Mouse (Mus musculus) natural killer cell, adult 2 months (primary cell): ENCODE data around the gene 4931428F04Rik.
"Not testable (repeated sequence)": the region's sequence is repeated elsewhere in the genome, so short reads cannot be mapped to it uniquely, and the experiment has no call there.

Experiments used
- DNase-seq, 2 experiments: peaks; one replicate each; pipeline ENCODE4 v3.0.0; 2022; ENCODE audit warnings: low spot score in 2 of 2

The 4931428F04Rik gene

GRCm38 (mm10) chr8:105307670-105308069 is 18.0 kb upstream of the 4931428F04Rik start:
- no peak for DNase-seq

GRCm38 (mm10) chr8:105306146-105306691 is 16.6 kb upstream of the 4931428F04Rik start:
- no peak for DNase-seq

GRCm38 (mm10) chr8:105305211-105306145 is 15.8 kb upstream of the 4931428F04Rik start, which contains the start of gene Elmo3:
TSS of gene Elmo3 (plus strand) at chr8:105305601.
- peak in 1 of 2 experiments; percentile 27 for DNase-seq

GRCm38 (mm10) chr8:105304325-105305210 is 14.9 kb upstream of the 4931428F04Rik start:
- no peak for DNase-seq

- DNase-seq = no peak
Measured at GRCm38 (mm10) chr8:105303874-105304273, 14.2 kb upstream of the 4931428F04Rik start.

GRCm38 (mm10) chr8:105303396-105303795 is 13.7 kb upstream of the 4931428F04Rik start:
- DNase-seq = no peak

- no peak for DNase-seq
Measured at GRCm38 (mm10) chr8:105299962-105300361, 10.3 kb upstream of the 4931428F04Rik start.

- DNase-seq = no peak
Measured at GRCm38 (mm10) chr8:105298351-105299252, 8.9 kb upstream of the 4931428F04Rik start.

GRCm38 (mm10) chr8:105297511-105298192 is 8.0 kb upstream of the 4931428F04Rik start, which contains the start of gene E2f4:
TSS of gene E2f4 (plus strand) at chr8:105297663.
- peak; percentile 81 to 87 for DNase-seq

- peak in 1 of 2 experiments; percentile 33 for DNase-seq
Measured at GRCm38 (mm10) chr8:105295895-105296573, 6.4 kb upstream of the 4931428F04Rik start, which contains the start of gene Exoc3l. TSS of gene Exoc3l (minus strand) at chr8:105296101.

- DNase-seq = no peak
Measured at GRCm38 (mm10) chr8:105295256-105295655, 5.6 kb upstream of the 4931428F04Rik start.

GRCm38 (mm10) chr8:105294776-105295175 is 5.1 kb upstream of the 4931428F04Rik start:
- DNase-seq = no peak

- DNase-seq = no peak
Measured at GRCm38 (mm10) chr8:105293405-105293804, 3.7 kb upstream of the 4931428F04Rik start.

GRCm38 (mm10) chr8:105292471-105292870 is 2.8 kb upstream of the 4931428F04Rik start:
- no peak for DNase-seq

- not testable (repeated sequence) for DNase-seq
Measured at GRCm38 (mm10) chr8:105291802-105292201, 2.1 kb upstream of the 4931428F04Rik start.

GRCm38 (mm10) chr8:105291364-105291763 is 1.7 kb upstream of the 4931428F04Rik start:
- DNase-seq = not testable (repeated sequence)

- peak; percentile 84 to 91 for DNase-seq
Measured at GRCm38 (mm10) chr8:105290554-105291314, 1.1 kb upstream of the 4931428F04Rik start.

- peak; percentile 89 to 95 for DNase-seq
Measured at GRCm38 (mm10) chr8:105288958-105289732, 519 bp downstream of the 4931428F04Rik start.
